Mouse (Mus musculus): Measurements from ENCODE around the gene Rnf114. TPM values are rescaled to one million over a fixed set of nuclear protein-coding genes. Genes with fewer than 3 reads are reported as not detected.

The Rnf114 gene
- polyA plus RNA-seq, 1 experiment from 2014 or later = 133 TPM

DNA sequence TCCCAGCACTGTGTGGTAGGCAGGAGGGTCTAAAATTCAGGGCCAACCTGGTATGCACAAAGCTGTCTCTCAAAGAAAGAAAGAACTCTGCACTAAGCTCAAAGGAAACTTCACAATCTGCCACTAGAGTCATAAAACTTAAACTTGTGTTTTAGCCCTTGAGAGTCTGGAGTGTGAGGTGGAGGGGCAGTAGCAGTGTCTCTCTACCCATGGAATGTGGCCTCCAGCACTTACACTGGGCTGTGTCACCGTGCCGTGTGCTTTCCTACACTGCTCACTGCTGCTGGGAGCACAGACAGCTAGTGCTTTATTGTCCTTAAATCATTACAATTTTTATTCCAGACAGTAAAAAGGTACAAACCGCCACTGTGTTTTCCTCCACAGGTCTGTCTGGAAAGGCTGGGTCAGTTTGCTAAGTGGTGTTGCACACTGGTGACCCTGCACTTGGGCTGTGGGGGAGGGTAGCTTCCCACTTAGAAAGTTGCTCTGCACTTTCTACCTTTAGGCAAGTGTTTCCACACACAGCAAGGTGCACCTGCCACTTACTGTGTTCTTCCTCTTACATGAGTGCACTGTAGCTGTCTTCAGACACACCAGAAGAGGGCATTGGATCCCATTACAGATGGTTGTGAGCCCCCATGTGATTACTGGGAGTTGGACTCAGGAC lies 15.4 kb downstream of the Rnf114 start:
- ATAC-seq = no peak

DNA sequence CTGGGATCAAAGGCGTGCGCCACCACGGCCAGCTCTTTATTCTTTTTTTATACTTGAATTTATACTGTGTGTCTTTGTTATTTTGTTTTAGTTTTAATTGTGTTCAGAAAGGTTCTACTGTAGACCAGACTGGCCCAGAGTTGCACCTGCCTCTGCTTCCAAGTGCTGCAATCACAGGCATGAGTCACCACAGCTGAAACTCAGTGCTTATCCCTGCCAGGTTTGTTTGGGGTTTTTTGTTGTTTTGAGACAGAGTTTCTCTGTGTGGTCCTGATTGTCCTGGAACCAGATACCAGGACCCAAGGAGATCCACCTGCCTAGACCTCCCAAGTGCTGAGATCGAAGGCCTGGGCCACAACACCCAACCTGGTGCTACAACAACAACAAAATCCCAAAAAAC lies 16.1 kb downstream of the Rnf114 start:
- H3K4me3 ChIP-seq (replicated peaks; ENCODE audit: low read length) = no peak overlapping the region
- peaks cover 22% of the 10 kb centered on the region for H3K36me3 ChIP-seq (ENCODE audit: control insufficient read depth, insufficient read depth)

More for the DNA sequence above, 15.4 kb downstream of the Rnf114 start:
- 95% methylated on average over 3 of the region's 3 CpGs for WGBS
- peaks cover 19% of the 10 kb centered on the region for H3K36me3 ChIP-seq (ENCODE audit: control insufficient read depth, insufficient read depth)
- no peaks in the 10 kb centered on the region for H3K27me3 ChIP-seq (replicated peaks; ENCODE audit: control insufficient read depth, insufficient read depth, low read length)
- H3K27ac ChIP-seq (ENCODE audit: low read length) = no peak overlapping the region
- no peaks in the 10 kb centered on the region for H3K9me3 ChIP-seq (ENCODE audit: control insufficient read depth, low read length)
- H3K4me3 ChIP-seq (replicated peaks; ENCODE audit: low read length) = no peak overlapping the region
- H3K4me1 ChIP-seq (replicated peaks; ENCODE audit: control insufficient read depth, insufficient read depth, low read length) = peaks cover 26% of the 10 kb centered on the region
- H3K9ac ChIP-seq (replicated peaks; ENCODE audit: low read depth, low read length) = no peak overlapping the region
- no peak overlapping the region for H3K4me2 ChIP-seq (ENCODE audit: low read length)

DNA sequence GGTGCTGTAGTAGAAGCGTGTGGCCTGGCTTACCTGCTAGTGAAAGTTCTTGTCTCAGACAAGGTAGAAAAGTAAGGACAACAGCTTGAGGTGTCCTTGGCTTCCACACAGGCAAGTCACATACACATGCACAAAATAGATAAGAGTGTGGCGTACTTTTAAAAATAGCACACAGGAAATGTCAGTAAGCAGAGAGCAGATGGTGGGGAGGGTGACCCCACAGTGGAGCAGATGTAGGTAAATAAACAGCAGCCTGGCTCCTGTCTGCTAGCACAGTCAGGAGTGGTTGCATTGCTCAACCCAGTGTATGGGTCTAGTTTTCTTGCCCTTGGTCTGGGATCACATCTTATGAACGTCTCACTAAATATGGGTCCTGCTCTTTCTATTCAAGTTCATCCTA lies 18.0 kb downstream of the Rnf114 start:
- Histone ChIP-seq H3K36me3 (ENCODE audit: control insufficient read depth, insufficient read depth) (peaks cover 39% of the 10 kb centered on the region), H3K4me1 (replicated peaks; ENCODE audit: control insufficient read depth, insufficient read depth, low read length) (peaks cover 12% of the 10 kb centered on the region), H3K4me2 (ENCODE audit: low read length) (no peak overlapping the region), H3K9ac (replicated peaks; ENCODE audit: low read depth, low read length) (no peak overlapping the region), H3K9me3 (ENCODE audit: control insufficient read depth, low read length) (no peaks in the 10 kb centered on the region), H3K4me3 (replicated peaks; ENCODE audit: low read length) (no peak overlapping the region), H3K27me3 (replicated peaks; ENCODE audit: control insufficient read depth, insufficient read depth, low read length) (no peaks in the 10 kb centered on the region), H3K27ac (ENCODE audit: low read length) (no peak overlapping the region)
- no peak for ATAC-seq
- 85% methylated on average over 3 of the region's 3 CpGs for WGBS

More for the DNA sequence above, 16.1 kb downstream of the Rnf114 start:
- Histone ChIP-seq H3K9me3 (ENCODE audit: control insufficient read depth, low read length) (no peaks in the 10 kb centered on the region), H3K9ac (replicated peaks; ENCODE audit: low read depth, low read length) (no peak overlapping the region), H3K4me1 (replicated peaks; ENCODE audit: control insufficient read depth, insufficient read depth, low read length) (peaks cover 26% of the 10 kb centered on the region), H3K27ac (ENCODE audit: low read length) (no peak overlapping the region), H3K4me2 (ENCODE audit: low read length) (no peak overlapping the region), H3K27me3 (replicated peaks; ENCODE audit: control insufficient read depth, insufficient read depth, low read length) (no peaks in the 10 kb centered on the region)
- ATAC-seq = no peak
- 91% methylated on average over 4 of the region's 4 CpGs for WGBS

DNA sequence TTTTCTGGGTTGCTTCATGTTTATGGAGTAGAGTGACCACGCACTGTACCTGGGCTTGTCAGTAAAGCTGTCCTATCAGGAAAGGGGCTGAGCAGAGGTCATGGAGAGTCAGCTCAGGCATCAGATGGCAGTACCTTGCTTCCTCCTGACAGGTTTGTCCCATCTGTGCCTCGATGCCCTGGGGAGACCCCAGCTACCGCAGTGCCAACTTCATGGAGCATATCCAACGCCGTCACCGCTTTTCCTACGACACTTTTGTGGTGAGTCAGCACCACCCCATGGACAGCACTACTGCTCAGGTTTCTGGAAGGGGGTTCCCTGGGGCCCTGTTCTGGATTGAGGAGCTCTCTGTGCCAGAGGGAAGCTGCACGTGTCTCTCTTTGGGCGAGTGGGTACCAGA lies 19.9 kb downstream of the Rnf114 start:
- H3K4me1 ChIP-seq (replicated peaks; ENCODE audit: control insufficient read depth, insufficient read depth, low read length) = no peaks in the 10 kb centered on the region
- no peak overlapping the region for H3K4me3 ChIP-seq (replicated peaks; ENCODE audit: low read length)
- no peak overlapping the region for H3K4me2 ChIP-seq (ENCODE audit: low read length)
- no peak overlapping the region for H3K9ac ChIP-seq (replicated peaks; ENCODE audit: low read depth, low read length)
- peaks cover 47% of the 10 kb centered on the region for H3K36me3 ChIP-seq (ENCODE audit: control insufficient read depth, insufficient read depth)
- no peaks in the 10 kb centered on the region for H3K9me3 ChIP-seq (ENCODE audit: control insufficient read depth, low read length)
- ATAC-seq = no peak
- WGBS = 94% methylated on average over 9 of the region's 9 CpGs
- no peak overlapping the region for H3K27ac ChIP-seq (ENCODE audit: low read length)
- H3K27me3 ChIP-seq (replicated peaks; ENCODE audit: control insufficient read depth, insufficient read depth, low read length) = no peaks in the 10 kb centered on the region

DNA sequence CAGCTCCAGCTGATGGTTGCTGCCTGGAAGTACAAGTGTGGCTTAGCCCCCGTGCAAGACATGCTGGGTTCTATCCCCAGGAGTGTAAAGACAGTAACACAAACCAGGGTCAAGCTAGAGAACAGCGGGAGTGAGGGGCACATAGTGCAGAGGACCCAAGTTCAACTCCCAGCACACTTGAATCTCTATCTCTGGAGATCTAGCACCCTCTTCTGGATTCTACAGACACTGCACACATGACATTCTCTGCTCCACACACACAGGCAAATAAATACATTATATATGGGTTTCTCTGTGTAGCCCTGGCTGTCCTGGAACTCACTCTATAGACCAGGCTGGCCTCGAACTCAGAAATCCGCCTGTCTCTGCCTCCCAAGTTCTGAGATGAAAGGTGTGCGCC lies 20.5 kb downstream of the Rnf114 start:
- Histone ChIP-seq H3K9me3 (ENCODE audit: control insufficient read depth, low read length) (no peaks in the 10 kb centered on the region), H3K4me3 (replicated peaks; ENCODE audit: low read length) (no peak overlapping the region), H3K9ac (replicated peaks; ENCODE audit: low read depth, low read length) (no peak overlapping the region), H3K4me2 (ENCODE audit: low read length) (no peak overlapping the region), H3K4me1 (replicated peaks; ENCODE audit: control insufficient read depth, insufficient read depth, low read length) (no peaks in the 10 kb centered on the region), H3K27ac (ENCODE audit: low read length) (no peak overlapping the region), H3K27me3 (replicated peaks; ENCODE audit: control insufficient read depth, insufficient read depth, low read length) (no peaks in the 10 kb centered on the region), H3K36me3 (ENCODE audit: control insufficient read depth, insufficient read depth) (peaks cover 52% of the 10 kb centered on the region)
- ATAC-seq = no peak
- 90% methylated on average over 5 of the region's 5 CpGs for WGBS

DNA sequence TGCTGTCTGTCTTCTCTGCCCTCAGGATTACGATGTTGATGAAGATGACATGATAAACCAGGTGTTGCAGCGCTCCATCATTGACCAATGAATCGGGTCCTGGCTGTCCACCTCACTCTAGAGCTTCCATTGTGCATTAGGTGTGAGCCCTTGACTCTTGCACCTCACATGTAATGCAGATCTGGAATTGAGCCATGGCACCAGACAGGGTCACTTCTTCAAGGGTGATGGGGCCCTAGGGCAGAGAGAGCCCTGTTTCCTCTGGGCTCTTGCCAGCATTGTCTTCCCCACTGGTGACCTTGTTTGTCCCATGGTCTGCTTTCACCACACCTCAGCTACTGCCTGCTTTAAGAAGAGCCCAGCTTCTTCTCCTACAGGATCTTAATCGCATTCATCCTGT lies 22.2 kb downstream of the Rnf114 start:
- H3K9ac ChIP-seq (replicated peaks; ENCODE audit: low read depth, low read length) = no peak overlapping the region
- H3K4me3 ChIP-seq (replicated peaks; ENCODE audit: low read length) = no peak overlapping the region
- H3K4me1 ChIP-seq (replicated peaks; ENCODE audit: control insufficient read depth, insufficient read depth, low read length) = no peaks in the 10 kb centered on the region
- ATAC-seq = no peak
- no peak overlapping the region for H3K27ac ChIP-seq (ENCODE audit: low read length)
- no peaks in the 10 kb centered on the region for H3K27me3 ChIP-seq (replicated peaks; ENCODE audit: control insufficient read depth, insufficient read depth, low read length)
- H3K9me3 ChIP-seq (ENCODE audit: control insufficient read depth, low read length) = no peaks in the 10 kb centered on the region
- peaks cover 53% of the 10 kb centered on the region for H3K36me3 ChIP-seq (ENCODE audit: control insufficient read depth, insufficient read depth)
- no peak overlapping the region for H3K4me2 ChIP-seq (ENCODE audit: low read length)
- WGBS = 96% methylated on average over 4 of the region's 4 CpGs

DNA sequence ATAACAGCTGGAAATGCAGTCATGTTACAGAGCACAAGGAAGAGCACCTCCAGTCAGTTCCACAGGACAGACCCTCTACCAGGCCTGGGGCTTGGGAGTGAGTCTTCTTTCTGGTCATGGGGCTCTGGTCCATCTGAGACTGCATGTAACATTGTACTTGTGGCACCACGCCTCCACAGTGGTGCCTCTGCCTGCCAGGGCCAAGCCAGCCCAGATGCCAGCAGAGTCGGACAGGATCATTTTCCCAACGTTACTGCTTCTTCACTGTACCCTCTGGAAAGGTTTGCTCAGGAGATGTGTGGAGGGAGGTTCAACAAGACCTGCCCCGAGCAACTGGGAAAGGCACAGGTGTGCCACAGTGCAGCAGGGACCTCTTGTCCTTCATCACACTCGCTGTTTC lies 23.2 kb downstream of the Rnf114 start:
- H3K4me2 ChIP-seq (ENCODE audit: low read length) = no peak overlapping the region
- H3K4me3 ChIP-seq (replicated peaks; ENCODE audit: low read length) = no peak overlapping the region
- H3K27ac ChIP-seq (ENCODE audit: low read length) = no peak overlapping the region
- H3K27me3 ChIP-seq (replicated peaks; ENCODE audit: control insufficient read depth, insufficient read depth, low read length) = no peaks in the 10 kb centered on the region
- ATAC-seq = no peak
- 94% methylated on average over 5 of the region's 5 CpGs for WGBS
- H3K36me3 ChIP-seq (ENCODE audit: control insufficient read depth, insufficient read depth) = peaks cover 53% of the 10 kb centered on the region
- no peaks in the 10 kb centered on the region for H3K9me3 ChIP-seq (ENCODE audit: control insufficient read depth, low read length)
- no peaks in the 10 kb centered on the region for H3K4me1 ChIP-seq (replicated peaks; ENCODE audit: control insufficient read depth, insufficient read depth, low read length)
- no peak overlapping the region for H3K9ac ChIP-seq (replicated peaks; ENCODE audit: low read depth, low read length)

DNA sequence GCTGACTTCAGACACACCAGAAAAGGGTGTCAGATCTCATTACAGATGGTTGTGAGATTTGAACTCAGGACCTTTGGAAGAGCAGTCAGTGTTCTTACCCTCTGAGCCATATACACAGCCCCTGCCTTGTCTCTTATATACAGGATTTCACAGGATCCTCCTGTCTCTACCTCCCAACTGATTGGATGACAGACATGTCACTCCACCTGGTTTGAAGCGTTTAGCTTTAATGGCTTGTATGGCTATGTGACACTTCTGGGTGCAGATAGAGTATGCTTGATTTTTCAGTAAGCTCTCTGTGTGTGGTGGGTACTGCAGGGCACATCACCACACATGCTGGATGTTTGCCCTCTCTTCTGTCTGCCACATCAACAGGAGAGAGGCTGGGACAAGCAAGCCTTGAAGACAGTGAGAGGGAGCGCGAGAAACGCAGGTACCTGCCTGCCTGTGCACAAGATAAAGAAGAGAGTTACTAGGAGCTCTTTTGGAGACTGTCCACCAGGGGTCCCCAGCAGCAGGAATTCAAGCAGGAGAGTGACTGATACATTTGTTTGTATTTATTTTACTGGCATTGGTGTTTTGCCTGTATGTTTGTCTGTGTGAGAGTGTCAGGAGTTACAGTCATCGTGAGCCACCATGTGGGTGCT lies 27.3 kb downstream of the Rnf114 start:
- no peak for ATAC-seq
- H3K36me3 ChIP-seq (ENCODE audit: control insufficient read depth, insufficient read depth) = peaks cover 21% of the 10 kb centered on the region

DNA sequence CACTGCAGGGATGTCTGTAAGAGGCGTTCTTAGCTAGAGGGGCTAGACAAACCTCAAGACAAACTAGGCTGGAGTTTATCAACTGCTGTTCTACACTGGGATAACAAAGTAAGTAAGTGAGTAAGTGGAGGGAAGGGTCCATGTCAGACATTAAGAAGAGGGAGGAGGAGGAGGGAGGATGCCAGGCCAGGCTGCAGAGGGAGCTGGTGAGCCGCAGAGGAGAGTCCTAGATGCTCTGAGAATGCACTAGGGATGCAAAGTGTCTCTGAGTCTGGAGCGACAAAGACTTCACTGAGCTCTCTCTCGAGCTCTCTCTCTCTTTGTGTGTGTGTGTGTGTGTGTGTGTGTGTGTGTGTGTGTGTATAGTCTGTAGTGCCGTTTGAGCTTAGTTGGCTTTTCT lies 35.8 kb downstream of the Rnf114 start:
- Histone ChIP-seq H3K9ac (replicated peaks; ENCODE audit: low read depth, low read length) (no peak overlapping the region), H3K4me2 (ENCODE audit: low read length) (no peak overlapping the region), H3K36me3 (ENCODE audit: control insufficient read depth, insufficient read depth) (no peaks in the 10 kb centered on the region), H3K9me3 (ENCODE audit: control insufficient read depth, low read length) (no peaks in the 10 kb centered on the region), H3K27me3 (replicated peaks; ENCODE audit: control insufficient read depth, insufficient read depth, low read length) (no peaks in the 10 kb centered on the region), H3K4me1 (replicated peaks; ENCODE audit: control insufficient read depth, insufficient read depth, low read length) (no peaks in the 10 kb centered on the region), H3K4me3 (replicated peaks; ENCODE audit: low read length) (no peak overlapping the region), H3K27ac (ENCODE audit: low read length) (no peak overlapping the region)
- 5% methylated on average over 5 of the region's 5 CpGs for WGBS
- ATAC-seq = no peak

More for the DNA sequence above, 27.3 kb downstream of the Rnf114 start:
- Histone ChIP-seq H3K9ac (replicated peaks; ENCODE audit: low read depth, low read length) (no peak overlapping the region), H3K9me3 (ENCODE audit: control insufficient read depth, low read length) (no peaks in the 10 kb centered on the region), H3K4me2 (ENCODE audit: low read length) (no peak overlapping the region), H3K4me1 (replicated peaks; ENCODE audit: control insufficient read depth, insufficient read depth, low read length) (no peaks in the 10 kb centered on the region), H3K4me3 (replicated peaks; ENCODE audit: low read length) (no peak overlapping the region), H3K27me3 (replicated peaks; ENCODE audit: control insufficient read depth, insufficient read depth, low read length) (no peaks in the 10 kb centered on the region), H3K27ac (ENCODE audit: low read length) (no peak overlapping the region)
- 81% methylated on average over 5 of the region's 5 CpGs for WGBS
